Mouse (Mus musculus) E14TG2a.4 (cell line): ENCODE data around the gene Ablim1.

Experiments used
- CTCF ChIP-seq: conservative IDR thresholded peaks from 2 replicates; pipeline ENCODE4 v1.5.1; 2014; ENCODE audit warnings: low read length
- NANOG ChIP-seq: IDR thresholded peaks from 2 replicates; pipeline ENCODE4 v1.6.1; 2014; ENCODE audit warnings: borderline replicate concordance, low read length, mixed read lengths
- POU5F1 ChIP-seq: IDR thresholded peaks from 2 replicates; pipeline ENCODE4 v1.6.1; 2014; ENCODE audit warnings: low read length, borderline replicate concordance

- no peak; the same call in 1 of the 2 replicates for TF ChIP-seq CTCF
- TF ChIP-seq NANOG, result no peak
- no peak for TF ChIP-seq POU5F1
Measured at GRCm38 (mm10) chr19:57325748-57326300, 11.1 kb upstream of the Ablim1 start.
